Comparison of ENCODE assay signal across 8 mouse cellular contexts in genomic region chr7:141167901-141168517, GRCm38 (mm10). TPM values are rescaled to one million over a fixed set of nuclear protein-coding genes. Genes with fewer than 3 reads are reported as not detected.
DNase-seq lines count a peak whose midpoint lies in the region; ATAC-seq lines count a peak whose summit lies in the region.

No protein-coding gene starts in this region.

- H3K9ac ChIP-seq in forebrain, embryonic 12.5 days: peak overlapping the region; percentile 51
- H3K9ac ChIP-seq in hindbrain, embryonic 15.5 days: peak overlapping the region; percentile 32
- H3K9ac ChIP-seq in liver, embryonic 15.5 days: peak overlapping the region; percentile 64
- H3K9ac ChIP-seq in neural tube, embryonic 12.5 days: peak overlapping the region; percentile 33

- peak overlapping the region; percentile 39 for H3K4me3 ChIP-seq in forebrain, embryonic 12.5 days (replicated peaks)
- H3K4me3 ChIP-seq in hindbrain, embryonic 15.5 days: peak overlapping the region; percentile 32
- peak overlapping the region; percentile 65 for H3K4me3 ChIP-seq in liver, embryonic 15.5 days (replicated peaks)
- H3K4me3 ChIP-seq in neural tube, embryonic 12.5 days: peak overlapping the region; percentile 15

- H3K4me1 ChIP-seq in forebrain, embryonic 12.5 days: peaks cover 18% of the 10 kb centered on the region
- peaks cover 21% of the 10 kb centered on the region for H3K4me1 ChIP-seq in hindbrain, embryonic 15.5 days (replicated peaks)
- H3K4me1 ChIP-seq in liver, embryonic 15.5 days (replicated peaks): peaks cover 67% of the 10 kb centered on the region
- peaks cover 13% of the 10 kb centered on the region for H3K4me1 ChIP-seq in neural tube, embryonic 12.5 days

- H3K4me2 ChIP-seq in forebrain, embryonic 12.5 days: peak overlapping the region; percentile 57
- peak overlapping the region; percentile 54 for H3K4me2 ChIP-seq in hindbrain, embryonic 15.5 days
- H3K4me2 ChIP-seq in liver, embryonic 15.5 days: peak overlapping the region; percentile 84
- peak overlapping the region; percentile 53 for H3K4me2 ChIP-seq in neural tube, embryonic 12.5 days (replicated peaks)

- 0 out of 2 replicates have a peak overlapping the region, but pooled peaks have one; percentile 36 for H3K27ac ChIP-seq in forebrain, embryonic 12.5 days
- H3K27ac ChIP-seq in hindbrain, embryonic 15.5 days (replicated peaks): no peak overlapping the region
- H3K27ac ChIP-seq in liver, embryonic 15.5 days (replicated peaks): peak overlapping the region; percentile 73
- no peak overlapping the region for H3K27ac ChIP-seq in neural tube, embryonic 12.5 days

- peaks cover 17% of the 10 kb centered on the region for H3K36me3 ChIP-seq in forebrain, embryonic 12.5 days (replicated peaks)
- no peaks in the 10 kb centered on the region for H3K36me3 ChIP-seq in hindbrain, embryonic 15.5 days
- H3K36me3 ChIP-seq in liver, embryonic 15.5 days (replicated peaks): peaks cover 29% of the 10 kb centered on the region
- H3K36me3 ChIP-seq in neural tube, embryonic 12.5 days: peaks cover 17% of the 10 kb centered on the region

- ATAC-seq in forebrain, embryonic 12.5 days (ENCODE audit: low FRiP score): no peak
- no peak for ATAC-seq in hindbrain, embryonic 15.5 days (ENCODE audit: low FRiP score, low read depth)
- peak; percentile 32 for ATAC-seq in liver, embryonic 15.5 days (ENCODE audit: insufficient read depth)
- no peak for ATAC-seq in neural tube, embryonic 12.5 days (ENCODE audit: low FRiP score, low read depth)

- 16% methylated on average over 7 of the region's 7 CpGs for WGBS in forebrain, embryonic 12.5 days
- 29% methylated on average over 7 of the region's 7 CpGs for WGBS in hindbrain, embryonic 15.5 days
- WGBS in liver, embryonic 15.5 days (ENCODE audit: insufficient replicate concordance): 5% methylated on average over 7 of the region's 7 CpGs
- WGBS in neural tube, embryonic 12.5 days: 27% methylated on average over 7 of the region's 7 CpGs

- DNase-seq in cerebellum, adult 11-12 months: peak; percentile 48
- no peak for DNase-seq in cerebellum, postnatal 36 days
- DNase-seq in adrenal gland, adult 18-20 months (ENCODE audit: low spot score in 2 of 2): peak; percentile 42 to 54
- DNase-seq in T-cell, adult 2 months (ENCODE audit: low spot score): no peak

- 0 out of 2 replicates have a peak, but pooled peaks cover 7% of the 10 kb centered on the region for H3K27me3 ChIP-seq in forebrain, embryonic 12.5 days
- H3K27me3 ChIP-seq in hindbrain, embryonic 15.5 days: no peaks in the 10 kb centered on the region
- H3K27me3 ChIP-seq in liver, embryonic 15.5 days: no peaks in the 10 kb centered on the region
- H3K27me3 ChIP-seq in neural tube, embryonic 12.5 days (replicated peaks): no peaks in the 10 kb centered on the region

- no peaks in the 10 kb centered on the region for H3K9me3 ChIP-seq in forebrain, embryonic 12.5 days
- H3K9me3 ChIP-seq in hindbrain, embryonic 15.5 days: no peaks in the 10 kb centered on the region
- H3K9me3 ChIP-seq in liver, embryonic 15.5 days (replicated peaks): no peaks in the 10 kb centered on the region
- no peaks in the 10 kb centered on the region for H3K9me3 ChIP-seq in neural tube, embryonic 12.5 days

RNA-seq across cellular contexts. Expression of gene Rnh1, which starts 4.6 kb away (rescaled TPM):
- total RNA-seq in adrenal gland, adult 18-20 months (2021): 100 to 1,000 TPM; 218 to 327 TPM
- polyA plus RNA-seq in forebrain, embryonic 12.5 days (2016; fragmentation: Nextera tagmentation; extraction: Ambion mirVana): 47.2 and 49.7 TPM in 2 replicates
- polyA plus RNA-seq in hindbrain, embryonic 15.5 days (2015; fragmentation: Nextera tagmentation; extraction: Ambion mirVana): 49.5 and 53.2 TPM in 2 replicates
- polyA plus RNA-seq in liver, embryonic 15.5 days (2015; fragmentation: Nextera tagmentation; extraction: Ambion mirVana): 64.3 and 76.1 TPM in 2 replicates
- polyA plus RNA-seq in neural tube, embryonic 12.5 days (2016; fragmentation: Nextera tagmentation; extraction: Ambion mirVana): 56.9 and 60.9 TPM in 2 replicates

RNA-seq across cellular contexts. Expression of gene Hras, which starts 25.8 kb away (rescaled TPM):
- 10 to 100 TPM; 87.8 to 99.7 TPM for total RNA-seq in adrenal gland, adult 18-20 months (2021)
- polyA plus RNA-seq in forebrain, embryonic 12.5 days (2016; fragmentation: Nextera tagmentation; extraction: Ambion mirVana): 79.1 and 89.4 TPM in 2 replicates
- polyA plus RNA-seq in hindbrain, embryonic 15.5 days (2015; fragmentation: Nextera tagmentation; extraction: Ambion mirVana): 182 and 186 TPM in 2 replicates
- 83.0 and 98.2 TPM in 2 replicates for polyA plus RNA-seq in liver, embryonic 15.5 days (2015; fragmentation: Nextera tagmentation; extraction: Ambion mirVana)
- 114 and 121 TPM in 2 replicates for polyA plus RNA-seq in neural tube, embryonic 12.5 days (2016; fragmentation: Nextera tagmentation; extraction: Ambion mirVana)

RNA-seq across cellular contexts. Expression of gene Lrrc56, which starts 25.9 kb away (rescaled TPM):
- total RNA-seq in adrenal gland, adult 18-20 months (2021): 1 to 10 TPM; 3.9 to 6.9 TPM
- polyA plus RNA-seq in forebrain, embryonic 12.5 days (2016; fragmentation: Nextera tagmentation; extraction: Ambion mirVana): 14.2 and 16.0 TPM in 2 replicates
- polyA plus RNA-seq in hindbrain, embryonic 15.5 days (2015; fragmentation: Nextera tagmentation; extraction: Ambion mirVana): 8.8 and 11.2 TPM in 2 replicates
- 11.0 and 12.1 TPM in 2 replicates for polyA plus RNA-seq in liver, embryonic 15.5 days (2015; fragmentation: Nextera tagmentation; extraction: Ambion mirVana)
- polyA plus RNA-seq in neural tube, embryonic 12.5 days (2016; fragmentation: Nextera tagmentation; extraction: Ambion mirVana): 11.2 TPM in 2 replicates

RNA-seq across cellular contexts. Expression of gene Ptdss2, which starts 45.8 kb away (rescaled TPM):
- total RNA-seq in adrenal gland, adult 18-20 months (2021): 10 to 100 TPM; 39.2 to 40.4 TPM
- 63.5 and 64.9 TPM in 2 replicates for polyA plus RNA-seq in forebrain, embryonic 12.5 days (2016; fragmentation: Nextera tagmentation; extraction: Ambion mirVana)
- 80.2 and 97.6 TPM in 2 replicates for polyA plus RNA-seq in hindbrain, embryonic 15.5 days (2015; fragmentation: Nextera tagmentation; extraction: Ambion mirVana)
- 138 and 140 TPM in 2 replicates for polyA plus RNA-seq in liver, embryonic 15.5 days (2015; fragmentation: Nextera tagmentation; extraction: Ambion mirVana)
- 74.7 and 79.8 TPM in 2 replicates for polyA plus RNA-seq in neural tube, embryonic 12.5 days (2016; fragmentation: Nextera tagmentation; extraction: Ambion mirVana)

RNA-seq across cellular contexts. Expression of gene Lmntd2, which starts 45.9 kb away (rescaled TPM):
- under 1 TPM; 0.13 to 0.33 TPM for total RNA-seq in adrenal gland, adult 18-20 months (2021)
- polyA plus RNA-seq in forebrain, embryonic 12.5 days (2016; fragmentation: Nextera tagmentation; extraction: Ambion mirVana): 3.3 and 3.7 TPM in 2 replicates
- polyA plus RNA-seq in hindbrain, embryonic 15.5 days (2015; fragmentation: Nextera tagmentation; extraction: Ambion mirVana): 0.68 and 0.70 TPM in 2 replicates
- 0.60 and 0.91 TPM in 2 replicates for polyA plus RNA-seq in liver, embryonic 15.5 days (2015; fragmentation: Nextera tagmentation; extraction: Ambion mirVana)
- 2.5 and 3.8 TPM in 2 replicates for polyA plus RNA-seq in neural tube, embryonic 12.5 days (2016; fragmentation: Nextera tagmentation; extraction: Ambion mirVana)

Comparison
In these comparisons a context has a peak if more than half of its experiments do, and no peak if none do; other contexts are left out.
1. DNase-seq: peak in cerebellum, adult 11-12 months (single experiment) and adrenal gland, adult 18-20 months (2 of 2); none in cerebellum, postnatal 36 days (0 of 2) and T-cell, adult 2 months (single experiment).
2. H3K27ac ChIP-seq: peak in forebrain, embryonic 12.5 days (single experiment) and liver, embryonic 15.5 days (single experiment); none in hindbrain, embryonic 15.5 days (single experiment) and neural tube, embryonic 12.5 days (single experiment).
3. H3K4me3 ChIP-seq: peak in every context shown above with its lines; median percentile 65 in liver, embryonic 15.5 days; 39 in forebrain, embryonic 12.5 days; 32 in hindbrain, embryonic 15.5 days; 15 in neural tube, embryonic 12.5 days.
4. Peak in every context shown above with its lines, with median percentiles within 50 percentile points of each other: H3K4me2 ChIP-seq and H3K9ac ChIP-seq.